ENCODE assay signal across 20 mouse cellular contexts in the genomic region with DNA sequence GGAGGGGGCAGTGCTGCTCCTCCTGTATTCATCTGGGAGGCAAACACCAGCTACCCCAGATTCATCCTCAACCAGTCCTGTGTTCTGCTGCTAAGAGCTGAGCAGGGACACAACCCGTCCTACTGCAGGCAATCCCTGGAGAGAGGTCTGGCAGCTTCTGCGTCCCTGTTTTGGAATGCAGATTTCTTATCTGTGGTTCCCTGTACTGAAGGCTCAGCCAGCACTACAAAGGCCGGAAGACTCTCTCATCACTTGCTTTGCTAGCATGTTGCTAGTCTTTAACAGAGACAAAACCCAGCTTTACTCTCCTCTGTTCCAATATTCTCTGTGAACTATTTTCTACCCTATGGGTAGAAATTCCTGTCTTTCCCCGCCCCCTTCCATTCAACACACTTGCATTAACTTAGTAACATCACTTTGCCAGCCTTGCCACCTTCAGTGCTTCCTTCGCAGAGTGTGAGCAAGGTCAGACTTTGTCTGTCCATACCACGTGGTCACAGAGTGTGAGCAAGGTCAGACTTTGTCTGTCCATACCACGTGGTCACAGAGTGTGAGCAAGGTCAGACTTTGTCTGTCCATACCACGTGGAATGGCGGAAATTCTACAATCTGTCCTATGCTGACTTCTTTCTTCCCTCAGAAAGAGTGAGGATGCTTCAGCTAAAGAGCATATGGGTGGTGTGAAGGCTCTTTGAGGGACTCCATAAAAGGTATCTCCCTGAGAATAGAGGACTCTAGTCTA.
DNase-seq lines count a peak whose midpoint lies in the region; ATAC-seq and TF ChIP-seq lines count a peak whose summit lies in the region.
"Had no signal": no experiment of that assay in that cellular context is flagged by ENCODE, and none has a peak within 500 bp of the region (broad histone marks: within the 10 kb centered on the region; RNA-seq: fewer than 3 reads in every experiment).

No protein-coding gene starts in this region.

- no peak overlapping the region for H3K9ac ChIP-seq in intestine, embryonic 14.5 days (ENCODE audit: low read length)
- H3K9ac ChIP-seq in intestine, embryonic 16.5 days (ENCODE audit: low read depth, low read length) = no peak overlapping the region
- no peak overlapping the region for H3K9ac ChIP-seq in lung, embryonic 16.5 days (ENCODE audit: low read length)
- no peak overlapping the region for H3K9ac ChIP-seq in lung, postnatal 0 days (replicated peaks; ENCODE audit: low read depth)
- no peak overlapping the region for H3K9ac ChIP-seq in heart, embryonic 15.5 days
- H3K9ac ChIP-seq in intestine, embryonic 15.5 days = no peak overlapping the region
- H3K9ac ChIP-seq: limb, embryonic 13.5 days; liver, embryonic 15.5 days; stomach, embryonic 15.5 days had no signal

- 49% methylated on average over 9 of the region's 9 CpGs for WGBS in intestine, embryonic 14.5 days
- 48% methylated on average over 9 of the region's 9 CpGs for WGBS in intestine, embryonic 16.5 days
- WGBS in lung, embryonic 16.5 days = 35% methylated on average over 9 of the region's 9 CpGs
- WGBS in lung, postnatal 0 days = 37% methylated on average over 9 of the region's 9 CpGs
- 30% methylated on average over 9 of the region's 9 CpGs for WGBS in heart, embryonic 15.5 days
- WGBS in intestine, embryonic 15.5 days = 53% methylated on average over 9 of the region's 9 CpGs

- H3K27me3 ChIP-seq in intestine, embryonic 14.5 days (replicated peaks; ENCODE audit: control insufficient read depth, insufficient read depth, low read length) = no peaks in the 10 kb centered on the region
- no peaks in the 10 kb centered on the region for H3K27me3 ChIP-seq in intestine, embryonic 16.5 days (replicated peaks; ENCODE audit: control insufficient read depth, insufficient read depth, low read length)
- H3K27me3 ChIP-seq in lung, embryonic 16.5 days (ENCODE audit: control insufficient read depth, insufficient read depth, low read depth, low read length) = no peaks in the 10 kb centered on the region
- H3K27me3 ChIP-seq in lung, postnatal 0 days (replicated peaks; ENCODE audit: insufficient read depth, low read length) = no peaks in the 10 kb centered on the region
- H3K27me3 ChIP-seq in heart, embryonic 15.5 days = no peaks in the 10 kb centered on the region
- no peaks in the 10 kb centered on the region for H3K27me3 ChIP-seq in intestine, embryonic 15.5 days (replicated peaks)
- H3K27me3 ChIP-seq: limb, embryonic 13.5 days; liver, embryonic 15.5 days; Patski; stomach, embryonic 15.5 days had no signal

- H3K27ac ChIP-seq in intestine, embryonic 14.5 days (ENCODE audit: low read depth) = no peak overlapping the region
- H3K27ac ChIP-seq in intestine, embryonic 16.5 days (ENCODE audit: low read length) = no peak overlapping the region
- H3K27ac ChIP-seq in lung, embryonic 16.5 days (ENCODE audit: low read length) = no peak overlapping the region
- H3K27ac ChIP-seq in lung, postnatal 0 days (ENCODE audit: low read length) = no peak overlapping the region
- no peak overlapping the region for H3K27ac ChIP-seq in heart, embryonic 15.5 days
- no peak overlapping the region for H3K27ac ChIP-seq in intestine, embryonic 15.5 days
- H3K27ac ChIP-seq: hindbrain, postnatal 0 days; limb, embryonic 13.5 days; liver, embryonic 15.5 days; stomach, embryonic 15.5 days had no signal

- intact Hi-C loops in left cerebral cortex, postnatal 4 days (cut with DNase I) = no loop called here

- TF ChIP-seq EP300 in lung, postnatal 0 days (IDR thresholded peaks at IDR 0.05) = no peak

- no peak for TF ChIP-seq CTCF in lung, postnatal 0 days (IDR thresholded peaks at IDR 0.05)

- no peaks in the 10 kb centered on the region for H3K36me3 ChIP-seq in intestine, embryonic 14.5 days (ENCODE audit: control insufficient read depth, insufficient read depth, low read length)
- H3K36me3 ChIP-seq in intestine, embryonic 16.5 days (ENCODE audit: control insufficient read depth, insufficient read depth, low read length) = no peaks in the 10 kb centered on the region
- no peaks in the 10 kb centered on the region for H3K36me3 ChIP-seq in lung, embryonic 16.5 days (ENCODE audit: control insufficient read depth, insufficient read depth, low read length)
- H3K36me3 ChIP-seq in lung, postnatal 0 days (ENCODE audit: insufficient read depth, low read length) = no peaks in the 10 kb centered on the region
- H3K36me3 ChIP-seq in heart, embryonic 15.5 days = no peaks in the 10 kb centered on the region
- no peaks in the 10 kb centered on the region for H3K36me3 ChIP-seq in intestine, embryonic 15.5 days
- H3K36me3 ChIP-seq: limb, embryonic 13.5 days; liver, embryonic 15.5 days; stomach, embryonic 15.5 days had no signal

- ATAC-seq in intestine, embryonic 14.5 days (replicated peaks; ENCODE audit: low FRiP score, low TSS enrichment, low read depth) = peak; percentile 52; the same call in 1 of the 2 replicates
- ATAC-seq in intestine, embryonic 16.5 days = no peak
- peak; percentile 20; the same call in 1 of the 2 replicates for ATAC-seq in lung, embryonic 16.5 days (ENCODE audit: low read depth)
- ATAC-seq in lung, postnatal 0 days = no peak
- ATAC-seq in heart, embryonic 15.5 days (replicated peaks; ENCODE audit: insufficient number of reproducible peaks, insufficient read depth, low FRiP score, low read depth) = peak; percentile 58; the same call in 1 of the 2 replicates
- peak; percentile 35; the same call in 1 of the 2 replicates for ATAC-seq in intestine, embryonic 15.5 days
- no peak for ATAC-seq in megakaryocyte, adult 5-6 weeks (ENCODE audit: poor library complexity, severe bottlenecking)
- ATAC-seq: hindbrain, postnatal 0 days; midbrain, embryonic 16.5 days; Patski had no signal

- no peaks in the 10 kb centered on the region for H3K9me3 ChIP-seq in intestine, embryonic 14.5 days (ENCODE audit: control insufficient read depth, low read length)
- H3K9me3 ChIP-seq in intestine, embryonic 16.5 days (ENCODE audit: control insufficient read depth, low read length) = no peaks in the 10 kb centered on the region
- H3K9me3 ChIP-seq in lung, embryonic 16.5 days (ENCODE audit: control insufficient read depth, low read length) = no peaks in the 10 kb centered on the region
- H3K9me3 ChIP-seq in lung, postnatal 0 days (ENCODE audit: low read length) = no peaks in the 10 kb centered on the region
- no peaks in the 10 kb centered on the region for H3K9me3 ChIP-seq in heart, embryonic 15.5 days (replicated peaks)
- no peaks in the 10 kb centered on the region for H3K9me3 ChIP-seq in intestine, embryonic 15.5 days
- H3K9me3 ChIP-seq: limb, embryonic 13.5 days; liver, embryonic 15.5 days; stomach, embryonic 15.5 days had no signal

- no peak overlapping the region for H3K4me2 ChIP-seq in intestine, embryonic 14.5 days (ENCODE audit: low read length)
- H3K4me2 ChIP-seq in intestine, embryonic 16.5 days (ENCODE audit: low read depth, low read length) = no peak overlapping the region
- no peak overlapping the region for H3K4me2 ChIP-seq in lung, embryonic 16.5 days (ENCODE audit: low read depth, low read length)
- H3K4me2 ChIP-seq in lung, postnatal 0 days (replicated peaks; ENCODE audit: low read depth, low read length) = no peak overlapping the region
- no peak overlapping the region for H3K4me2 ChIP-seq in heart, embryonic 15.5 days
- H3K4me2 ChIP-seq in intestine, embryonic 15.5 days (replicated peaks) = no peak overlapping the region
- H3K4me2 ChIP-seq: limb, embryonic 13.5 days; liver, embryonic 15.5 days; stomach, embryonic 15.5 days had no signal

- no peaks in the 10 kb centered on the region for H3K4me1 ChIP-seq in intestine, embryonic 14.5 days (replicated peaks; ENCODE audit: control insufficient read depth, insufficient read depth, low read length)
- H3K4me1 ChIP-seq in intestine, embryonic 16.5 days (ENCODE audit: control insufficient read depth, insufficient read depth, low read length) = no peaks in the 10 kb centered on the region
- no peaks in the 10 kb centered on the region for H3K4me1 ChIP-seq in lung, embryonic 16.5 days (replicated peaks; ENCODE audit: control insufficient read depth, insufficient read depth, low read length)
- H3K4me1 ChIP-seq in lung, postnatal 0 days (ENCODE audit: insufficient read depth, low read depth, low read length) = no peaks in the 10 kb centered on the region
- peaks cover 7% of the 10 kb centered on the region for H3K4me1 ChIP-seq in heart, embryonic 15.5 days (replicated peaks)
- no peaks in the 10 kb centered on the region for H3K4me1 ChIP-seq in intestine, embryonic 15.5 days (replicated peaks)
- H3K4me1 ChIP-seq: limb, embryonic 13.5 days; liver, embryonic 15.5 days; stomach, embryonic 15.5 days had no signal

- H3K4me3 ChIP-seq in intestine, embryonic 14.5 days (ENCODE audit: low read depth, low read length) = no peak overlapping the region
- no peak overlapping the region for H3K4me3 ChIP-seq in intestine, embryonic 16.5 days (ENCODE audit: low read length)
- no peak overlapping the region for H3K4me3 ChIP-seq in lung, embryonic 16.5 days (ENCODE audit: low read length)
- H3K4me3 ChIP-seq in lung, postnatal 0 days (ENCODE audit: low read depth, low read length) = no peak overlapping the region
- H3K4me3 ChIP-seq in heart, embryonic 15.5 days = no peak overlapping the region
- no peak overlapping the region for H3K4me3 ChIP-seq in intestine, embryonic 15.5 days (replicated peaks)
- H3K4me3 ChIP-seq: limb, embryonic 13.5 days; liver, embryonic 15.5 days; stomach, embryonic 15.5 days had no signal

- no peak for DNase-seq in intestine, embryonic 14.5 days (ENCODE audit: low spot score)
- no peak for DNase-seq in lung, postnatal 0 days (ENCODE audit: low spot score)
- DNase-seq in left cerebral cortex, postnatal 4 days = no peak
- DNase-seq: cerebellum, adult 9-10 months; gastrocnemius, postnatal 10 days; kidney, postnatal 36 days; layer of hippocampus, adult 9-11 months; right cerebral cortex, postnatal 14 days; thymus, adult 2 months had no signal

Comparison
In these comparisons a context has a peak if more than half of its experiments do, and no peak if none do; other contexts are left out.
1. ATAC-seq: peak in intestine, embryonic 14.5 days (single experiment), lung, embryonic 16.5 days (single experiment), heart, embryonic 15.5 days (single experiment) and intestine, embryonic 15.5 days (single experiment); none in intestine, embryonic 16.5 days (single experiment), lung, postnatal 0 days (single experiment) and megakaryocyte, adult 5-6 weeks (single experiment).